Mouse (Mus musculus) liver, adult 2 months (tissue): Measurements from ENCODE around the gene Bpifa5.

Experiments
- CTCF ChIP-seq: fragments of 200-500 bp; IDR thresholded peaks from 2 replicates; pipeline ENCODE4 v1.5.1; 2011; ENCODE audit warnings: low read depth, low read length, control low read depth
- POLR2A ChIP-seq: fragments of 200-500 bp; IDR thresholded peaks from 2 replicates; pipeline ENCODE4 v1.6.1; 2011; ENCODE audit warnings: low read length, control low read depth; ENCODE audit not compliant: insufficient read depth; ENCODE audit errors: extremely low read depth

- TF ChIP-seq POLR2A = no peak
- TF ChIP-seq CTCF = no peak
Observed at GRCm38 (mm10) chr2:154130120-154130519, 32.3 kb upstream of the Bpifa5 start, which contains the start of gene Bpifa3.
